Mouse (Mus musculus) kidney, postnatal 0 days (tissue): ENCODE data around the gene Prpf4. TPM values are rescaled to one million over a fixed set of nuclear protein-coding genes. Genes with fewer than 3 reads are reported as not detected.

Experiments used
- ATAC-seq: fragments of 200-750 bp; cut with Nextera tagmentation; replicated peaks from 2 replicates; pipeline ENCODE4 v1.8.0; 2017; ENCODE audit warnings: low read depth, moderate number of reproducible peaks, moderate TSS enrichment, moderate library complexity; ENCODE audit not compliant: low FRiP score
- DNase-seq: peaks from one replicate; pipeline ENCODE4 v3.0.0-alpha.2; 2016; ENCODE audit warnings: low spot score
- H3K27ac ChIP-seq: fragments of 300-500 bp; sonication (generic); 2 replicates; pipeline ENCODE4 v1.5.1; 2014; ENCODE audit warnings: mild to moderate bottlenecking
- H3K27me3 ChIP-seq: fragments of 300-500 bp; sonication (generic); 2 replicates; pipeline ENCODE4 v1.6.1; 2014; ENCODE audit warnings: low read length, mixed read lengths; ENCODE audit not compliant: insufficient read depth
- H3K36me3 ChIP-seq: fragments of 300-500 bp; sonication (generic); 2 replicates; pipeline ENCODE4 v1.6.1; 2014; ENCODE audit warnings: low read length, mixed read lengths; ENCODE audit not compliant: insufficient read depth
- H3K4me1 ChIP-seq: fragments of 300-500 bp; sonication (generic); replicated peaks from 2 replicates; pipeline ENCODE4 v1.6.1; 2014; ENCODE audit warnings: antibody characterized with exemption, low read length, mixed read lengths; ENCODE audit not compliant: insufficient read depth
- H3K4me2 ChIP-seq: fragments of 300-500 bp; sonication (generic); 2 replicates; pipeline ENCODE4 v1.6.1; 2014; ENCODE audit warnings: mild to moderate bottlenecking, low read length, moderate library complexity, mixed read lengths
- H3K4me3 ChIP-seq: fragments of 300-500 bp; sonication (generic); replicated peaks from 2 replicates; pipeline ENCODE4 v1.5.1; 2014; ENCODE audit warnings: low read depth, low read length
- H3K9ac ChIP-seq: fragments of 300-500 bp; sonication (generic); 2 replicates; pipeline ENCODE4 v1.6.1; 2014; ENCODE audit warnings: low read depth, low read length
- H3K9me3 ChIP-seq: fragments of 300-500 bp; sonication (generic); replicated peaks from 2 replicates; pipeline ENCODE4 v1.6.1; 2016; ENCODE audit warnings: low read length, inconsistent platforms, mixed read lengths
- CTCF ChIP-seq: IDR thresholded peaks from 2 replicates; pipeline ENCODE4 v1.5.1; 2016; ENCODE audit warnings: antibody characterized with exemption, low read depth, mild to moderate bottlenecking, moderate library complexity
- WGBS: fragments of 180-500 bp; shearing (Covaris S2); extraction: QIAGEN DNeasy Blood & Tissue Kit; methylation state at CpG from one replicate; pipeline ENCODE4 v1.1.7; 2014; 5-methylcytosine and 5-hydroxymethylcytosine counted together
- polyA plus RNA-seq: library from polyadenylated mRNA; unstranded; fragments of >200 nt; fragmentation: Nextera tagmentation; extraction: Ambion mirVana; gene quantifications from 2 replicates; pipeline ENCODE4 v1.2.1, GENCODE M21; 2015

Gene Prpf4
- polyA plus RNA-seq, 1 experiment from 2014 or later = 14.8 TPM

- TF ChIP-seq CTCF = no peak
- DNase-seq (no peak), ATAC-seq (no peak)
- Histone ChIP-seq H3K9ac (no peak overlapping the region), H3K9me3 (no peaks in the 10 kb centered on the region), H3K4me1 (no peaks in the 10 kb centered on the region), H3K27me3 (no peaks in the 10 kb centered on the region), H3K27ac (no peak overlapping the region), H3K4me3 (no peak overlapping the region), H3K4me2 (no peak overlapping the region), H3K36me3 (0 out of 2 replicates have a peak, but pooled peaks cover 17% of the 10 kb centered on the region)
- 88% methylated on average over 7 of the region's 7 CpGs for WGBS
Observed at GRCm38 (mm10) chr4:62385439-62385838, 23.2 kb upstream of the Prpf4 start.

DNA sequence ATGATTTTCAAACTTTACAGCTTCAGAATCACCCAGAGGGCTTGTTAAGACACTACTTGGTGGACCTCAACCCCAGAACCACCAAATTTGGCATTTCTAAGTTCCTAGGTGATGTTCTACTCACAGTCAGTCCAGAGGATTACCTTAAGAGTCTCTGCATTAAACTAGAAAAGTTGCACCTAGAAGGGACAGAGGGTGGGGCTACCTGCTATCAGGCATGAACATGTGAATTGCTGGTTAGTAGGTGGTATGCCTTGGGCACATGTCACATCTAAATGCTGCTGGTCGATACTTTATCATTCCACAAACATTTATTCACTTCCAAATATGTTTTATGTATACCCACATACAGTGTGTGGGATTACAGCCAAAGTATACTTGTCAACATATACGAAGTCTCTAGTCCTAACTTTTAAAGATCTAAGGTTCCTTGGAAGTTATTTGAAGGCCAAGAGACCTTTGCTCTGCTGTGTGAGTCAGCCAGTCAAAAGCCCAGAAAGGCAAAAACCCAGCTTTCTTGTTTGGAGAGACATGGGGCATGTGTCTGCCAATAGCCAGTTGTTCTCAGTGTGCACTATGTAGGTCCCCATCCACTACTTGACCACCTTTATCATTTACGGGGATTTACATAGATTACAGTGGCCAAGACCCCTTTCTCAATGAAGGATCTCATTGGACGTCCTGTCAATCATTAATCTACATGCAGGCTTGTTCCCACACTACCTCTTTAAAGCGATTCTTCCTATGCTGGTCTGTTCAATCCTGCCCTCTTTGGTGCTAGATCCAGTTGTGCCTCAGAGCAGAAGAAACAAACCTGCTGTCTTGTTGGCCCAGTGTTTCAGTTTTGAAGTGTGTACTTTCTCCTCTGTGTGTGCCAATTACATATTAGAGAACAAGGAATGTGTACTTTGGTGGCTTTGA is 18.7 kb upstream of the Prpf4 start:
- H3K9ac ChIP-seq = no peak overlapping the region
- no peak for DNase-seq
- TF ChIP-seq CTCF = no peak
- no peak for ATAC-seq
- H3K36me3 ChIP-seq = peaks cover 26% of the 10 kb centered on the region; the same call in 1 of the 2 replicates
- no peaks in the 10 kb centered on the region for H3K9me3 ChIP-seq
- H3K4me1 ChIP-seq = no peaks in the 10 kb centered on the region
- H3K27ac ChIP-seq = no peak overlapping the region
- H3K27me3 ChIP-seq = no peaks in the 10 kb centered on the region
- no peak overlapping the region for H3K4me2 ChIP-seq
- no peak overlapping the region for H3K4me3 ChIP-seq
- 69% methylated on average over 5 of the region's 5 CpGs for WGBS

DNA sequence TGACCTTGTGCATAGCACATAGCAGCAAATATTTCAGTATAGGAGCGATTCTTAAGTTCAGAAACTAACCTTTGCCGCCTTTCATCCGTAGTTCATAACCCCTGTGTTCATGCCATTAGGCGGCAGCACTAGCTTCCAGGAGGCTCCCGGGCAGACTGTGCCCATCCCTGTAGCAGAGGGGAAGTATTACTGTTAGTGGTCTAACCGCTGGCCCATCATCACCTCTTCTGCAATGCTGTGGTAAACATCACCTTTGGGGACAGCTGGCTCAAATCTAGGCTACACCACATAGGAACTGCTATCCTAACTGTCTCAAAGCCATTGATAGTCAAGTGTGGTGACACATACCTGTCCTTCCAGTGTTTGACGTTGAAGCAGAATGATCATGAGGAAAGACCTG is 16.7 kb upstream of the Prpf4 start:
- Histone ChIP-seq H3K27ac (no peak overlapping the region), H3K9ac (no peak overlapping the region), H3K4me2 (no peak overlapping the region), H3K9me3 (no peaks in the 10 kb centered on the region), H3K4me3 (no peak overlapping the region), H3K27me3 (no peaks in the 10 kb centered on the region), H3K4me1 (no peaks in the 10 kb centered on the region), H3K36me3 (peaks cover 29% of the 10 kb centered on the region; the same call in 1 of the 2 replicates)
- ATAC-seq = no peak
- no peak for DNase-seq
- no peak for TF ChIP-seq CTCF
- WGBS = 86% methylated on average over 7 of the region's 7 CpGs

- no peak for DNase-seq
- H3K36me3 ChIP-seq = peaks cover 31% of the 10 kb centered on the region
- H3K9me3 ChIP-seq = no peaks in the 10 kb centered on the region
- no peak for TF ChIP-seq CTCF
- H3K27ac ChIP-seq = no peak overlapping the region
- no peaks in the 10 kb centered on the region for H3K4me1 ChIP-seq
- H3K27me3 ChIP-seq = no peaks in the 10 kb centered on the region
- H3K4me3 ChIP-seq = no peak overlapping the region
- no peak overlapping the region for H3K9ac ChIP-seq
- no peak overlapping the region for H3K4me2 ChIP-seq
- WGBS = 68% methylated on average over 6 of the region's 6 CpGs
- no peak for ATAC-seq
Observed at GRCm38 (mm10) chr4:62393459-62393858, 15.1 kb upstream of the Prpf4 start.

GRCm38 (mm10) chr4:62395806-62396205 is 12.8 kb upstream of the Prpf4 start:
- H3K4me1 ChIP-seq = no peaks in the 10 kb centered on the region
- H3K36me3 ChIP-seq = peaks cover 42% of the 10 kb centered on the region
- TF ChIP-seq CTCF = no peak
- H3K27ac ChIP-seq = no peak overlapping the region
- H3K9ac ChIP-seq = no peak overlapping the region
- DNase-seq (no peak), ATAC-seq (no peak)
- WGBS = 82% methylated on average over 1 of the region's 1 CpGs
- no peaks in the 10 kb centered on the region for H3K27me3 ChIP-seq
- H3K4me3 ChIP-seq = no peak overlapping the region
- no peaks in the 10 kb centered on the region for H3K9me3 ChIP-seq
- no peak overlapping the region for H3K4me2 ChIP-seq

GRCm38 (mm10) chr4:62397616-62398365 is 10.8 kb upstream of the Prpf4 start:
- no peak for DNase-seq
- TF ChIP-seq CTCF = no peak
- Histone ChIP-seq H3K27ac (no peak overlapping the region), H3K27me3 (no peaks in the 10 kb centered on the region), H3K4me3 (no peak overlapping the region), H3K9ac (no peak overlapping the region), H3K4me2 (no peak overlapping the region), H3K4me1 (no peaks in the 10 kb centered on the region), H3K36me3 (peaks cover 52% of the 10 kb centered on the region), H3K9me3 (no peaks in the 10 kb centered on the region)
- ATAC-seq = no peak
- 80% methylated on average over 4 of the region's 4 CpGs for WGBS
